Mouse (Mus musculus): ENCODE results near the gene Mast1.

DNA sequence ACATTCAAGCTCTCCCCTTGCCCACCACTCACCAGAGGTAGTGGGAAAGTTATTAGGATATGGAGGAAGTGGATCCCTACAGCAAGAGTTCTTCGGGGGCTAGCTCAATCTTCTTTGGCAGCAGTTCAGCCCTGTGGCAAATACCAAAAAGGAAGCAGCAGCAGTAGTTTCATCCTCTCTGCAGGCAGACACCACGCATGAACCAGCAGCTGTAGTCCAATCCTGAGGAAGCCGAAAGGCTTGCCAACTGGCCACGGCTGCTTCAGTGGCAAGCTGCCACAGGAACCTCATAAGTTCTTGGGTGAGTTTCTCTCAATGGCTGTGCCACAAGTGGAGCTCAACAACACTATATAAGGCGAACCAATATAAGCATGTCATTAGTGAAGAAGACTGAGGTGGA, 41.2 kb downstream of the Mast1 start:
- TF ChIP-seq FLI1 (IDR thresholded peaks at IDR 0.05; ENCODE audit: low read length) (no peak), GATA1 (IDR thresholded peaks at IDR 0.05; ENCODE audit: borderline replicate concordance, low read length) (no peak)

All from megakaryocyte, embryonic 14.5 days (primary cell).